Mouse (Mus musculus) intestine, embryonic 14.5 days (tissue): Measurements from ENCODE around the gene Dnajb4. TPM values are rescaled to one million over a fixed set of nuclear protein-coding genes. Genes with fewer than 3 reads are reported as not detected.

Experiments used
- ATAC-seq: fragments of 200-750 bp; cut with Nextera tagmentation; replicated peaks from 2 replicates; pipeline ENCODE4 v1.8.0; 2017; ENCODE audit warnings: low read depth, moderate number of reproducible peaks, moderate TSS enrichment, moderate library complexity; ENCODE audit not compliant: low FRiP score, low TSS enrichment
- DNase-seq: peaks from one replicate; pipeline ENCODE4 v3.0.0-alpha.2; 2018; ENCODE audit warnings: low spot score
- H3K27ac ChIP-seq: fragments of 300-500 bp; sonication (generic); 2 replicates; pipeline ENCODE4 v1.5.1; 2014; ENCODE audit warnings: low read depth, mild to moderate bottlenecking, control low read depth
- H3K27me3 ChIP-seq: fragments of 300-500 bp; sonication (generic); replicated peaks from 2 replicates; pipeline ENCODE4 v1.6.1; 2014; ENCODE audit warnings: low read length, control low read depth; ENCODE audit not compliant: control insufficient read depth, insufficient read depth
- H3K36me3 ChIP-seq: fragments of 300-500 bp; sonication (generic); 2 replicates; pipeline ENCODE4 v1.6.1; 2014; ENCODE audit warnings: low read length, control low read depth; ENCODE audit not compliant: control insufficient read depth, insufficient read depth
- H3K4me1 ChIP-seq: fragments of 300-500 bp; sonication (generic); replicated peaks from 2 replicates; pipeline ENCODE4 v1.6.1; 2014; ENCODE audit warnings: low read length, control low read depth, mixed read lengths; ENCODE audit not compliant: control insufficient read depth, insufficient read depth
- H3K4me2 ChIP-seq: fragments of 300-500 bp; sonication (generic); 2 replicates; pipeline ENCODE4 v1.6.1; 2014; ENCODE audit warnings: low read length
- H3K4me3 ChIP-seq: fragments of 300-500 bp; sonication (generic); 2 replicates; pipeline ENCODE4 v1.5.1; 2014; ENCODE audit warnings: low read depth, low read length, control low read depth, mixed read lengths
- H3K9ac ChIP-seq: fragments of 300-500 bp; sonication (generic); 2 replicates; pipeline ENCODE4 v1.6.1; 2014; ENCODE audit warnings: mild to moderate bottlenecking, low read length
- H3K9me3 ChIP-seq: fragments of 300-500 bp; sonication (generic); 2 replicates; pipeline ENCODE4 v1.6.1; 2016; ENCODE audit warnings: low read length, control low read depth; ENCODE audit not compliant: control insufficient read depth
- WGBS: fragments of 180-500 bp; shearing (Covaris S2); extraction: QIAGEN DNeasy Blood & Tissue Kit; methylation state at CpG from one replicate; pipeline ENCODE4 v1.1.7; 2014; 5-methylcytosine and 5-hydroxymethylcytosine counted together
- polyA plus RNA-seq: library from polyadenylated mRNA; unstranded; fragments of >200 nt; fragmentation: Nextera tagmentation; extraction: Ambion mirVana; gene quantifications from 2 replicates; pipeline ENCODE4 v1.2.1, GENCODE M21; 2014

The Dnajb4 gene
- polyA plus RNA-seq, 1 experiment from 2014 or later: 24.1 TPM

DNA sequence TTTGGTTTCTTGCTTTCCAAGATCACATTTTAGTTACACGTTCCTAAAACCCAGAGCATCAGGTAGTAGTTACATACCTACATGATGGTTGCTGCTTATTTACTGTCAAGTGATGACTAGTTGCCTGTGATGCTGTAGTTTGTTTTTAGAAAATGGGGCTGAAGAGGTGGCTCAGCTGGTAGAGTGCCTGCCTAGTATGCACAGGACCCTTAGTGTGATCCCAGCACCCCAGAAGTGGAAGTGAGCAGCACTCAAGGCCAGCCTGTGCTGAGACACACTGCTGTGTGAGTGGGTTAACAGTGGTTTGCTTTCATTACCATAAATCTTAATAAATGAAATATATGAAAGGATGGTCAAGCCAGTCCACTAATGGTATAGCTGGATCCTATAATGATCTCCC lies 29.5 kb upstream of the Dnajb4 start:
- no peak overlapping the region for H3K4me2 ChIP-seq
- H3K4me3 ChIP-seq: no peak overlapping the region
- 97% methylated on average over 1 of the region's 1 CpGs for WGBS
- no peaks in the 10 kb centered on the region for H3K27me3 ChIP-seq
- H3K9ac ChIP-seq: no peak overlapping the region
- H3K27ac ChIP-seq: no peak overlapping the region
- DNase-seq (no peak), ATAC-seq (no peak)
- no peaks in the 10 kb centered on the region for H3K4me1 ChIP-seq
- H3K36me3 ChIP-seq: peaks cover 54% of the 10 kb centered on the region
- no peaks in the 10 kb centered on the region for H3K9me3 ChIP-seq

DNA sequence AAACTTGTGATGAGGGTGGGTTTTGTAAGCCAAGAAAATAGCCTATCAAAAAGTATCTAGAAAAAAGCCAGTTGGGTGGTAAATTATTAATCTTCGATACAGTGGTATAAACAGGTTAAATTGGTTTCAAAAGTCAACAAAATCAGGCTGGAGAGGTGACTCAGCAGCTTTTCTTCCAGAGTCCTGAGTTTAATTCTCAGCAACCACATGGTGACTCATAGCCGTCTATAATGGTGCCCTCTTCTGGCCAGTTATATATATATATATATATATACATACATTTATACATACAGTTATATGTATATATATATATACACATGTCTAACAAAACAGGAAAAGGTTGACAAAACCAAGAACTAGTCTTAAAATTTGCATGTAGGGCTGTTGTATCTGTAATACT lies 28.7 kb upstream of the Dnajb4 start:
- no peak for DNase-seq
- Histone ChIP-seq H3K9ac (no peak overlapping the region), H3K36me3 (peaks cover 61% of the 10 kb centered on the region), H3K9me3 (no peaks in the 10 kb centered on the region), H3K4me2 (no peak overlapping the region), H3K27ac (no peak overlapping the region), H3K27me3 (no peaks in the 10 kb centered on the region), H3K4me1 (no peaks in the 10 kb centered on the region), H3K4me3 (no peak overlapping the region)
- WGBS: 63% methylated on average over 2 of the region's 2 CpGs
- peak; percentile 41; the same call in 1 of the 2 replicates for ATAC-seq

DNA sequence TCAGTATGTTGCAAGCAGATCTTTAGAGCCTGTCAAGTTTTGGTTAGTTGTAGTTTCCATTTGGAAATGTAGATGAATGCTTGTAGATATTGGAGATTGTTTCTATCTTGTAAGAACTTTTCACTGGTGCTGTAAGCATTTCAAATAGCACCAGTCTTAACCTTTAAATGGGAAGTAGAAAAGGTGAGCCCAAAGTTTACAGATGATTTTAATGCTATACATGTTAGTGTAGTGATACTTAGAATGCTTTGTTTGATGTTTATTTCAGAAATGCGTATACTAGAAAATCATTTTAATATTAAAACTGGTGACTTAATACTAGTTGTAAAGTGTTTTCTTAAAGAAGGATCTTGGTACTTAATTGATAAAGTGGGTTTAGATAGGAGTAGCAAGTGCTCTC lies 25.7 kb upstream of the Dnajb4 start:
- H3K4me1 ChIP-seq: no peaks in the 10 kb centered on the region
- no peak for ATAC-seq
- H3K9me3 ChIP-seq: no peaks in the 10 kb centered on the region
- H3K27ac ChIP-seq: no peak overlapping the region
- H3K9ac ChIP-seq: no peak overlapping the region
- DNase-seq: no peak
- H3K4me2 ChIP-seq: no peak overlapping the region
- peaks cover 84% of the 10 kb centered on the region for H3K36me3 ChIP-seq
- WGBS: 95% methylated on average over 1 of the region's 1 CpGs
- H3K27me3 ChIP-seq: no peaks in the 10 kb centered on the region
- H3K4me3 ChIP-seq: no peak overlapping the region

DNA sequence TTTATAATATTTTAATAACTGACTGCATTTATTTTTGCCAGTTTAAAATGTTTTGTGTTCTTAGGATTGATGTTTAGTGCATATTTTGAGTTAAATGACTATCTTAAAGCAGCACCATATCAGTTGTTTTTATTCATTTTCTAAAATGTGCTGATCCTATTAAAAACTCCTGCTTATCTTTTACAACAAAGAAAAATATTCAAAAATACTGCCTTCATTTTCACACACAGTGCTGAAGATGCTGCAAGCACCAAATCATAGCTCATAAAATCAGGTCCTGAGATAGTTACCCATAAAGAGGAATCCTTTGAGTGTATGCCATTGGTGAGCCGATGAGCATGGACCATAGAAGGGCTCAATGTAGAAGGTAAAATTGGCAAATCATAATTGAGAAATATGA lies 25.1 kb upstream of the Dnajb4 start:
- DNase-seq (no peak), ATAC-seq (no peak)
- H3K36me3 ChIP-seq: peaks cover 84% of the 10 kb centered on the region
- no peak overlapping the region for H3K4me2 ChIP-seq
- no peak overlapping the region for H3K27ac ChIP-seq
- WGBS: 93% methylated on average over 1 of the region's 1 CpGs
- H3K4me1 ChIP-seq: no peaks in the 10 kb centered on the region
- H3K9me3 ChIP-seq: no peaks in the 10 kb centered on the region
- no peak overlapping the region for H3K9ac ChIP-seq
- no peaks in the 10 kb centered on the region for H3K27me3 ChIP-seq
- no peak overlapping the region for H3K4me3 ChIP-seq

DNA sequence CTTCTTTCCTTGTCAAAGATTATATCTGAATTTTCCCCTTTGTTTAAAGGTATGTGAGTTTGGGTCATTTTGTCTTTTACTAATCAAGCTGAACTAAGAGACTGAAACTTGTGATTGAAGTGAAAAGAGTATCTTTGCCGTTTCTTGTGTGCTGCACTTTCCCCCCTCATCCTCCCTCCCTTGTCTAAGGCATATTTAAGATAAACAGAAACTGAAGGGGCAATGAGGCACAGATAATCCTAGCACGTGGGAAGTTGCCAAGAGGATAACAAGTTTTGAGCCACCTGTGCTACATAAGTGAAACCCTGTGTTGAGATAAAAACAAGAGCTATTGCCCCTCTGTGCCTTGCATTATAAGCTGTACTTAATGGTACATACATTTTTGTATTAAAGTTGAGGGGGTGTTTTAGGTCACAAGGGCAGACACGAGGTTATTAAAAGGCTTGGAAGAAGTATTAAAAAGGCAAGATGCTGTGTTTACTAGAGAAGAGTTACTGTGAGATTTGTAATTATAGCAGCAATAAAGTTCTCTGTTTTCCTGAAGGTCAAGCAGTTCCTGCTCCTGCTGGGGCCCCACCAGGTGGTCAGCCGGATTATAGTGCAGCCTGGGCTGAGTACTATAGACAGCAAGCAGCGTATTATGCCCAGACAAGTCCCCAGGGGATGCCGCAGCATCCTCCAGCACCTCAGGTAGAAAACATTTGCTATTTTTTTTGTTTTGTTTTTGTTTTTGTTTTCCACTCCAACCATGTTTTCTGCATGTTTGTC lies 21.4 kb upstream of the Dnajb4 start:
- Histone ChIP-seq H3K36me3 (peaks cover 92% of the 10 kb centered on the region), H3K27ac (no peak overlapping the region), H3K4me3 (no peak overlapping the region), H3K27me3 (no peaks in the 10 kb centered on the region), H3K9me3 (no peaks in the 10 kb centered on the region), H3K9ac (no peak overlapping the region), H3K4me1 (no peaks in the 10 kb centered on the region), H3K4me2 (no peak overlapping the region)
- no peak for ATAC-seq
- 51% methylated on average over 6 of the region's 6 CpGs for WGBS
- no peak for DNase-seq

DNA sequence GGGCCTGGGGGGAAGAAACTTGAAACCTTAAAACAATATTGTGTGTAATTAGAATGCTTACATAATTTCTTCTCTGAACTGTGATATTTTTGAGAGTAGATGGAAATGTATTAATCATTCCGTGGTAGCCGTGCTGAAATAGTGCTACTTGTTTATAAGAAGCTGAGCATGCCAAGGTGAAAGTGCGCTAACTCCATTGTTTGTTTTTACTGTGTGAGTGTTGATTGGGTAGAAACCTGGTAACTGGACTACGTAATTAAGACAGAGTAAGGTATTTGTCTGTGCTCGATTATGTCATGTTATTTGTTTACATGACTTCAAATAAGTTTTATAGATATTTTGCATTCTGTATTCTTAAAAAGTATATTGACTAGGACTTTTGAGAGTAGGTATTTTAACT lies 19.2 kb upstream of the Dnajb4 start:
- Histone ChIP-seq H3K4me3 (no peak overlapping the region), H3K4me1 (no peaks in the 10 kb centered on the region), H3K27me3 (no peaks in the 10 kb centered on the region), H3K9ac (no peak overlapping the region), H3K9me3 (no peaks in the 10 kb centered on the region), H3K27ac (no peak overlapping the region), H3K4me2 (no peak overlapping the region), H3K36me3 (peaks cover 94% of the 10 kb centered on the region)
- 87% methylated on average over 5 of the region's 5 CpGs for WGBS
- DNase-seq (no peak), ATAC-seq (no peak)

DNA sequence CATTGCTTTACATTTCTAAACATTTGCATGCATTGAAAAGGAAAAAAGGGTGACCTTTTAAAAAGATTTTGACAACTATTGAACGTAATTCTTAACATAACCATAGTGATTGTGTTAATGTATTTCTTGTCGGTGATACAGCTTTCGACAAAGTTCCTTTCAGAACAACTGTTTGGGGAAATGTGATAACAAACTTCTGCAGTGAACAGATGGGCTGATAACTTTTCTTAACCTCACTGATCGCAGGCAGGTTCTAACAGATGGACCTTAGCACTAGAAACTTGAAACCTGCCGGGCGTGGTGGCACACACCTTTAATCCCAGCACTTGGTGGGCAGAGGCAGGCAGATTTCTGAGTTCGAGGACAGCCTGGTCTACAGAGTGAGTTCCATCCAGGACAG lies 18.7 kb upstream of the Dnajb4 start:
- Histone ChIP-seq H3K9me3 (no peaks in the 10 kb centered on the region), H3K4me2 (no peak overlapping the region), H3K4me3 (no peak overlapping the region), H3K27ac (no peak overlapping the region), H3K27me3 (no peaks in the 10 kb centered on the region), H3K9ac (no peak overlapping the region), H3K36me3 (peaks cover 94% of the 10 kb centered on the region), H3K4me1 (no peaks in the 10 kb centered on the region)
- WGBS: 93% methylated on average over 7 of the region's 7 CpGs
- no peak for ATAC-seq
- DNase-seq: no peak

DNA sequence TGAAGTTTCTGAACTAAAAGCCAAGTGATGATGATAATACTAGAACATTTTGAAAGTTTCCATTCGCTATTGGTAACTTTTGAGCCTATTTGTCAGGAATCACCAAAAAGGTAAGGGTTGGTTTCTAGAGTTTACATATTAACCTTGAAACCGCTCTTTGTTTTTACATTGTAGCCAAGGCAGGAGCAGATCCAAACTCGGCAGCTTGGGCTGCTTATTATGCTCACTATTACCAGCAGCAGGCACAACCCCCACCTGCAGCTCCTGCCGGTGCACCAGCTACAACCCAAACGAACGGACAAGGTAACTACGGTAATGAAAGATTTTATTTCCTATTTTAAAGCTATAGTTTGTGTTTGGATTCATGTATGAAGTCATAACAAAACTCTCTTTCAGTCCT lies 15.8 kb upstream of the Dnajb4 start:
- DNase-seq (no peak), ATAC-seq (no peak)
- 92% methylated on average over 7 of the region's 7 CpGs for WGBS
- H3K4me1 ChIP-seq: no peaks in the 10 kb centered on the region
- peaks cover 96% of the 10 kb centered on the region for H3K36me3 ChIP-seq
- no peaks in the 10 kb centered on the region for H3K27me3 ChIP-seq
- H3K9ac ChIP-seq: no peak overlapping the region
- H3K4me2 ChIP-seq: no peak overlapping the region
- no peaks in the 10 kb centered on the region for H3K9me3 ChIP-seq
- H3K4me3 ChIP-seq: no peak overlapping the region
- no peak overlapping the region for H3K27ac ChIP-seq

DNA sequence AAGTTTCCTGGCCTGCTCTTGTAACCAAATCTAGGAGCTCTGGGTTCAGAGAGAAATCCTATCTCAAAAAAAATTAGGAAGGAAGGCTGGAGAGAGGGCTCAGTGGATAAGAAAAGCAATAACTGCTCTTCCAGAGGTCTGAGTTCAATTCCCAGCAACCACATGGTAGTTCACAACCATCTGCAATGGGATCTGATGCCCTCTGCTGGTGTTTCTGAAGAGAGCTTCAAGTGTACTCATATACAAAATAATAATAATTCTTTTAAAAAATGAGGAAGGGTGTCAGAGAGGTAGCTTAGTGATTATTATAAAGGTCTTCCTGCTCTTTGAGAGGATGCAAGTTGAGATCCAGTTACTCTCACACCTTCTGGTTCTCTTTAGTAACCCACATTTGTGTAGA lies 14.8 kb upstream of the Dnajb4 start:
- no peak overlapping the region for H3K4me2 ChIP-seq
- DNase-seq: no peak
- H3K9me3 ChIP-seq: no peaks in the 10 kb centered on the region
- H3K27me3 ChIP-seq: no peaks in the 10 kb centered on the region
- ATAC-seq: no peak
- H3K36me3 ChIP-seq: peaks cover 98% of the 10 kb centered on the region
- no peak overlapping the region for H3K9ac ChIP-seq
- no peaks in the 10 kb centered on the region for H3K4me1 ChIP-seq
- no peak overlapping the region for H3K4me3 ChIP-seq
- no peak overlapping the region for H3K27ac ChIP-seq
